Mouse (Mus musculus) retina, adult 2 months (tissue): ENCODE data around the gene Cd81.

Experiments used
- DNase-seq: peaks from one replicate; pipeline ENCODE4 v3.0.0-alpha.2; 2012; ENCODE audit warnings: low read depth, low spot score

Cd81 gene

DNA sequence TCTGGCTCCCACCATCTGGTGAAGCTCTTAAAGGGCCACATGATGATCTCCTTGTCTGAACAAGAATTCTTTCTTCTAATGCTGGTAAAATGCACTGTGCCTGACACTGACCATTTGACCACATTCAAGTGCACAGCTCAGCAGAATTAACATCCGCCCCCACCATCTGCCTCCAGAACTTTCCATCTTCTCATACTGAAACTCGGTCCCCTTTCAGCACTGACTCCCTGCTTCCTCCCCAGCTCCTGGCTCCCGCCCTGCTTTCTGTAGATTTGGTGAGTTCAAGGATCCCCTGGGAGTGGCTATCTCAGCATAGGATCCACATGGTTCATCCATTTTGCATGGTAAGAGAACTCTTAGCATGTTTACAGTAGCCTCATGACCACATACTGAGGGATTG is 31.8 kb upstream of the Cd81 start:
- no peak for DNase-seq

DNA sequence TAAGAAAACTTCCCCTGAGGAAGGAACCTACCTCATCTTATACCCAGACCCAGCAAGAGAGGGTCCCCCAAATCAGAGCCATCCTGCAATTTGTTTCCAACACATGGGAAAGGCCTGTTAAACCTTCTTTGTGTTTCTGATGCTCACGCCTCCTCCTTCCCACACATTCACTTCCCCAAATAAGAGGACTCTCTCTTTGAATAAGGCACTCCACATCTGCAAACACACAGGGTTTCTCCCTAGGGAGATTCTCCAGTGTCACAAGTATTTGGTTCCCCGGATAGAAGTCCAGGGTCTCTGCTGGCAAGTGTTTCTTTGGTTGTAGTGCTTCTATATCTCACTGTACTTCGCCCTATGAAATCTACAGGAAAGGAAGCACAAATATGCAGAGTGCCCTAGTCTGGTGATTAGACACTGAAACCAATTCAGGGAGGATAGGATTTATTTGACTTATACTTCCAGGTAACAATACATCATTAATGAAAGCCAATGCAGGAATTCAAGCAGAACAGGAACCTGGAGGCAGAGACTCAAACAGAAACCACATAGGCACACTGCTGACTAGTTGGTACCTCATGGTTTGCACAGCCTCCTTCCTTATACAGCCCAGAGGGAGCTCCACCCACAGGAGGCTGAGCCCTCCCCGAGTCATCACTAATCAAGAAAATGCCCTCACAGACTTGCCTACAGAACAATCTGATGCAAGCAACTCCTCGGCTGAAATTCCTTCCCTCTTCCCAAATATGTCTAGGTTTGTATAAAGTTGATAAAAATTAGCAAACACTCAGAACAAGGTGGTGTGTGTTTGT is 31.0 kb upstream of the Cd81 start:
- no peak for DNase-seq

DNA sequence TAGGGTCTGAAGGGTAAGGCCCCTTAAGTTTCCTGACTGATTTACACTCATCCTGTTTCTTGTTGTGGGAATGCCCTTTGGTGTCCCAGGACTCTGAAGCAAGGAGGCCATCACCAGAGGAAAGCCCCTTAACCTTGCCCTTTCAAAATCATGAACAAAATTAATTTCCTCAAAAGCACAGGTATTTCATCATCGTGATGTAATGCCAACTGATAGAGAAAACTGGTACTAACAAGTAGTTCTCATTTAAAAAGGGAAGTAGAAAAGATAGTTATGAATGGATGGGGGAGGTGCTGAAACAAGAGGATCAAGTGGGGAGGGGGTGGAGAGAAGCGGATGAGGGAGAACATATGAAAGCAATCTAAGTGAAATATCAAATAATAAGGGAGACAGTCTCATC is 29.0 kb upstream of the Cd81 start:
- no peak for DNase-seq

DNA sequence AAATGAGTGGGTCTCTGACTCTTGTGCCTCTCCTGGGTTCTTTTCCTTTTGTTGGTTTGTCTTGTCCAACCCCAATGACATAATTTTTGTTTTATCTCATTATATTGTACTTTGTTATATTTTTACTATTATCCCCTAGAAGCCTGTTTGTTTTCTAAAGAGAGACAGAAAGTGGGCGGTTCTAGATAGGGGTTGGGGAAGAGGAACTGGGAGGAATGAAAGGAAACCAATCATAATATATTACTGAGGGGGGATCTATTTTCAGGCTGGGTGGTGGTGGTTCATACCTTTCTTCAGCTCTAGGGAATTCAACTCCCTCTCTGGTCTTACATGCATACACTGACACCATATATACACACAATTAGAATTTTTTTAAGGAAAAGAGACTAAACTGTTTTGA is 28.2 kb upstream of the Cd81 start:
- DNase-seq: no peak

DNA sequence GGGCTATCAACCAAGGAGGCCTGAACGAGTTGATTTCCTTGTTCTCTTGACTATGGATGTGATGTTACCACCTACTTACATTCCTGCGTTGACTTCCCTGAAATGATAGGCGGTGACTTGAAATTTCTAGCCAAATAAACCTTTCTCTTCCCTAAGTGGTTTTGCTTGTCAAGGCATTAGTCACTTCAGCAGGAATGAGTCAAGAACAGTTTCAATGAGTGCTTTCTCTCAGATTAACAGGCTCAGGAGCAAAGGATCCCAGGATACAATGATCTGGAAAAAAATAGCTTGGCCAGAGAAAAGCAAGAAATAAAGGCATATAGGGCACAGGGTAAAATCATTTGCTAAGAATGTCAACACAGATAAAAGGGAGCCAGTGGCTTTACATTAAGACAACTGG is 27.0 kb upstream of the Cd81 start:
- DNase-seq: no peak

DNA sequence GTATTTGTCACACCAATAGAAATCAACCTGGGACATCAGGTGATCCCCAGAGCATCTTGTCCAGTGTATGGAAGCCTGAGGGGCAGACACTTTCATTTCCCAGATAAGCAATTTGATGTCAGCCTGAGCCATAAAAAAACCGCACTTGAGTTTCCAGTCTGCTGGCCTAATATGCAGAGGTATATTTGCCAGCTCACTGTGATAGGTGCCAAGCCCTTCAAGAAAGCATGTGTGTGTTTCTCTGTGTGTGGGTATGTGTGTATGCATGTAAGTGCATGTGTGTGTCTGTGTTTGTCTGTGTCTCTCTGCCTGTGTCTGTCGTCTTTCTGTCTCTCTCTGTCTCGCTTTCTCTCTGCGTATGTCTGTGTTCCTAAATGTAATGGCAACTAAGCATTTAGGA is 25.3 kb upstream of the Cd81 start:
- DNase-seq: no peak

DNA sequence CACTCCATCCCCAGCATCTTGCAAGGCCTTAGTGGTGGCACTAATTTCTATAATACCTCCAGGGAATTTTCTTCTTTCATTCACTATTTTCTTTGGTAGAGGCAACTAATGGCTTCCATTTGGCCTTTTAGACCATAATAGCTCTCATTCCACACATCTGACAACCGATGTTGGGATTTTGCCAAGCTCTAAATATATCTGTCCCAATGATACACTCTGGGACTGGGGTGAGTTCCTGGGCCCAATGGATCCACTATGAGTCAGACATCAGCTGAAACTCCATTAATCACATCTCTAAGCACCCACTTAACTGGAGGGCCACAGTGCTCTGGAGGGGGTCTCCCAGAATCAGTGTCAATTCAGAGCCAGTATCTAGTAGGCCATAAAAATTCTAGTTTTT is 20.7 kb upstream of the Cd81 start:
- no peak for DNase-seq

DNA sequence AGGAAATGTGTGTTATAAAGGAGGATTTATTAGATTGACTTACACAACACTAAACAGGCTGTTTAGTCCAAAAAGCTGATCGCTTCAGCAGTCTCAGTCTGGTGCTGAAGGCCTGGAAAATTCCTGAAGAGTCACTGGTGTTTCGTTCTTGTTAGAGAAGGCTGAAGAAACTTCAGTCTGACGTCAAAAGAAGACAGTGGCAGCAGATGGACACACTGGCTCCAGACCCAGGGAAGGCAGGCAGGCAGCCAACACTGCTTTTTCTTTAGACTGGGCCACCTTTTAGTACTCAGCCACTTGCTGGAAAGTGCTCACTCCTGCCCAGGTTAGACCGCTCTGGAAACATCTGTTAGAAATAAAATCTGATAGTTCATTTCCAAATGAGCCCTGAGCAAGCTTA is 19.0 kb upstream of the Cd81 start:
- DNase-seq: no peak

DNA sequence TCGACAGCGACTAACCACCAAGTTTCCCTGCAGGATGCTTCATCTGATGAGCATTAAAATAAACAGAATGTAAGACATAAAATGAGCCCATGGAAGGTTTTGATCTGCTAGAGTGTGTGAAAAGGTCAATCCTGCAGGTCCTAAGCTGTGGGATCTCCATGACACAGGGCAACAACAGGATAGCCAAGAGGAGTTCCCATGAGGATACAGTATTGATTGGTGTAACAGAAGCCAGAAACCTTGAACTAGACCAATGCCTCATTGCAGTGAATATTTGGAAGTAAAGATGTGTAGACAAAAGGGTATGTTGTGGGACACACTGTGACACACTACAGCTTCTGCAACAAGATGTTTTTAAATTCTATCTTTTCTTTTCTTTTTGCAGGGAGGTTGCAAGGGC is 18.4 kb upstream of the Cd81 start:
- no peak for DNase-seq

DNA sequence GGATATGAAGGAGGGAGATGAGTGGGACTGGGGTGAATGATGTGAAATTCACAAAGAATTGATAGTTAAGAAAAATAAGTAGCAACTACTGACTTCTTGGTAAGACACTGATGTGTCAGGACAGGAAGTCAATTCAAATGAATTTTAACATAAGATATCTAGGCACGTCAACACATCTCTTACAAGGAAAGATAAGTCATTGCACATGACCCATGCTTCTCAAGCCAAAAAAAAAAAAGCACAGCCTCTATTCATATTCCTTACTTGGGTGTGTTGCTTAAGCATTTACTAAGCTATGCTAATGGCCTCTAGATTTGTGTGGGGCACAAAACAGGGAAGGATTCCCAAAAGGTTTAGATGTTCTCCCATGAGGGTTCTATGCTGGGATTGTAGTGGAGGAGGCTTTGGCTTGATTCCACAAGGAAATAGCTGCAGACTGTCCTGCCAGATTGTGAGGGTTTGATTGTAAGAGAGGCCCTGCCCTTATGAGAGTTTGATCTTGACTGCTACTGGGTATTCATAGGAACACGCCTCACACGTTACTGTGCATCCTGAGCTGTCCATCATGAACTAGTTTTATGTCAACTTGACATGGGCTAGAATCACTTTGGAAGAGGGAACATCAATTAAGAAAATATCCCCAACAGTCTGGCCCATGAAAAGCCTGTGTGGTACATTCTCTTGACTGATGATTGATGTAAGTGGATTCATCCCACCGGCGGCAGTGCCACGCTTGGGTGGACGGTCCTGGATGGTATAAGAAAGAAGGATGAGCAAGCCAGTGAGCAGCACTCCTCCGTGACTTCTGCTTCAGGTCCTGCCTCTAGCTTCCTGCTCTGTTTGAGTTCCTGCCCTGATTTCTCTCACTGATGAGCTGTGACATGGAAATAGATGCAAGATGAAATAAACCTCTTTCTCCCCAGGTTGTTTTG is 17.8 kb upstream of the Cd81 start:
- no peak for DNase-seq

DNA sequence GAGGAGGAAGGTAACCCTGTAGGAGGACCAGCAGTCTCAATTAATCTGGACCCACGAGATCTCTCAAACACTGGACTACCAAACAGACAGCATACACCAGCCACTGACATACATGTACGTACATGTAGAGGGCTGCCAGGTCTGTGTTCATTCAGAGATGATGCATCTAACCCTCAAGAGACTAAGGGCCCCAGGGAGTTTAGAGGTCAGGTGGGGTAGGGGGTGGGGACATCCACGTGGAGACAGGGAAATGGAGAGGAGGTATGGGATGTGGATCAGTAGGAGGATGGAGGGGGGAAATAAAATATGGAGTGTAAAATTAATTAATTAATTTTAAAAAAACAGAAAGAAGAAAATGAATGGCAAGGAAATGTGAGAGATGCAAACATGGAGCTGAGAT is 15.8 kb upstream of the Cd81 start:
- DNase-seq: no peak

DNA sequence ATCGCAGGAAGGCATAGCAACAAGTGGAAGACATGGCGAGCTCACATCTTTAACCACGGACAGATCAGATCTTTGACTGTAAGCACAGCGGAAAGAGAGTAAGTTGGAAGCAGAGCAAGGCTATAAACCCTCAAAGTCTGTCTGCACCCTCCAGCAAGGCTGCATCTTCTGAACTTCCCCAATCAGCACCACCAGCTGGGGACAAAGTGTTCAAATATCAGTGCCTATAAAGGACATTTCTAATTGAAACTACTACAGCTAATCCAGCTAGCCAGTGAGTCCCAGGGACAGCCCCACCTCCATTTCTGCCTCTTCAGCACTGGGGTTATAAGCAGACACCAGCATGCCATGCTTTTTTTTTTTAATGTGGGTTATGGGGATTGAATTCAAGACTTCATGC is 15.2 kb upstream of the Cd81 start:
- DNase-seq: no peak

DNA sequence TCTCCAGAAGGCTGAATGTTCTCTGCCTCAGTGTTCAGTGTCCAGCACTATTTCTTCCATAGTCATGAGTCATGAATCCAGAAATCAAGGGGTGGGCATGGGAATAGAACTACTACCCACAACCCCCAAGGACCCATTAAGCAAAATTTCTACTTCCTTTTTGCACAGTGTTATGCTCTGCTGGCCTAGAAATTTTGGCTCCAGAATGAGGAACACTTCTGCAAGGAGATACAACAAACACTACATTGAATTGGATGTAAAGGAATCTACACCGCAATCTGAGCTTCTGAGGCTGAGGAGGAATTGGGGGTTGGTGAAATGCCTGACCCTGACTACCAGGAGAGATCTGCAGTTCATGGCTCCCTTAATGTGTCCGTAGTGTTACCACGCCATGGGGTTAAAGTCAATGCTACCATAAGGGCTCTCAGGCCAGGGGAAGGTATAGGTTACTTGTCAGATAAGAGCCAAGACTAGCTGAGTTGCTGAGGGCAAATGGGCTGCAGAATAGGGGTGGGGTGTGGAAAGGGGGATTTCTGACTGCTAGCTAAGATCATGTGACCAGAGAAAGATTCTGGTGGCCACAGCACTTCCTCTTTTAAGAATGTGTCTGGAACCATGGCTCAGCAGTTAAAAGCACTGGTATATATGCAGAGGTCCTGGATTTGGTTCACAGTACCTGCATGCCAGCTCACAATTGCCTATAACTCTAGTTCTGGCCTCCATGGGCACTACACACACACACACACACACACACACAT is 14.2 kb upstream of the Cd81 start:
- no peak for DNase-seq

DNA sequence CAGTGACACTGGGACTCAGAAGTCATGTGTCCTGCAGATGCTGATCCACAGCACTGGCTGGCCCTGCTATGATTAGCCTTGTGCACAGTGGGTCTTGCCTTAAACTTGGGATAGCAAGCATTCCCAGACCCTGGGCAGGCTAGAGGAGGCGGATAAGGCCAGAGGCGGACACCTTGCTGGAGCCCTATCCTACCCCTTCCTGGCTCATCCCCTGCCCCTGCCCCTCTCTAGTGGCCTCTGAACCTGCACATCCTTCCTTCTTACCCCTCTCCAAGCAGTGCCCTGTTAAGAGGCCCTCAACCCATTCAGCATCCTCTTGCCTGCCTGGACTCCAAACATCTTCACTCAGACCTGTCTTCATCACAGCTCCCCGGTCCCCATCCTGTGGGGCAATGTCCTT is 12.0 kb upstream of the Cd81 start:
- no peak for DNase-seq

DNA sequence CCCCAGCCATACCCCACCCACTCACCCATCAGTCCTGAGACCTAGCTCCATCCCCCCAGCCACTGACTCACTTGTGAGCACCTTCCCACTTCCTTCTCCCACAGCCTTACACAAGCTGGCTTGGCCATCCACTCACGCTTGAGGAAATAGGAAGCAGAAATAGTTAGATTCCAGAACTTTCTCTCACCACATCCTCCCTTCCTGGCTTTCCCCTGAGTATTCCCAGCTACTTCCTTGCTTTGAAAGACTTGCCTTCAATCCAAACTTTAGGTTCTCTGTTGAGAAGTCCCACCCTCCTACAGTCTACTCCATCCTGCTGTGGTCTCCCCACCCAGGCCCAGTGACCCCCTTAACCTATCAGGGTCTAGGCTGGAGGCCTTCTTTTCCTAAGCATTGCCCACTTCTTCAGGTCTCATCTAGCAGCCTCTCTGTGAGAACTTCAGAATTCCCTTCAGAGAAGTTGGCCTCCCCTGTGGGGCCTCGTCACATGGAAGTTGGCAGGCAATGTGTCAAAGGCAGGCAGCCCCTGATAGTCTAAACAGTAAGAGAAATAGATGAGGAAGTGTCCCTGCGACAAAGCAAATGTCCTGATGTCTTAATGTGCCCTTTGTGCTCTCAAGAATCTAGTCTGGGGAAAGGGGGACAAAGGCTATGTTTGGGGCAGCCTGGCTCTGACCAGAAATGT is 11.3 kb upstream of the Cd81 start:
- DNase-seq: no peak

DNA sequence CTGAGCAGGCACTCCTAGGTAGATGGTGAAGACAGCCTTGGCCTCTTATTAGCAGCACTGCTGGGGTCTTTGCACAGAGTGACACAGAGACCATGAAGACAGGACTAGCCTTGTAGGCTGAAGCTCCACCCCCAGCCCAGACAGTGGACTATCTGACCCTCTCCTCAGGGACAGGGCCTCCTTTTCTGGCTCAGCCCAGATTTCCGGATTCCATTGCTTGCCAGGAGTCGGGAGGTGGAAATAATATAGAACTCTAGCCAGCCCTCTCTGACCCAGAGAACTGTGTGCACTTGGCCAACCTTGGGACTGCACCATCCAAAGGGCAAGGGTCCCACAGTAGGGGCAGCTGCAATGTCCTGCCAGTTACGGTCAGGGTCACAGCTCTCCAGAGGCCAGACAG is 10.4 kb upstream of the Cd81 start:
- no peak for DNase-seq

DNA sequence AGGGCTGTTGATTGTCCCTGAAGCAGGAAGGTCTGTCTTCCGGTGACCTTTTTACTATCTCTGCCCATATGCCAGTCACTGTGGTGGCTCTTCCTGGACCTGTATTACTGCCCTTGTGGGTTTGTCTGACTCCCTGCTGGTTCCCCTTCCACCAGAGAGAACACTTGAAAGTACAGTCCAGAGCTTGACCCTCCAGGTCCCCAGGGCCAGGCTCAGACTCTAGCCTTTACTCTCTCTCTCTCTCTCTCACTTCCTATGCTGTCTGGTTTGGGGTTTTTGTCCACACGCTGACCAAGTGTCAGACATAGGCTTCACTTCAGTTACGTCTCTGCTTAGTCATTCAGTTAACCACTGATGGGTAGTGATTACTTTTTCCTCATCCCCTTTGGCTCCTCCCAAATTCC is 9.6 kb upstream of the Cd81 start:
- no peak for DNase-seq

DNA sequence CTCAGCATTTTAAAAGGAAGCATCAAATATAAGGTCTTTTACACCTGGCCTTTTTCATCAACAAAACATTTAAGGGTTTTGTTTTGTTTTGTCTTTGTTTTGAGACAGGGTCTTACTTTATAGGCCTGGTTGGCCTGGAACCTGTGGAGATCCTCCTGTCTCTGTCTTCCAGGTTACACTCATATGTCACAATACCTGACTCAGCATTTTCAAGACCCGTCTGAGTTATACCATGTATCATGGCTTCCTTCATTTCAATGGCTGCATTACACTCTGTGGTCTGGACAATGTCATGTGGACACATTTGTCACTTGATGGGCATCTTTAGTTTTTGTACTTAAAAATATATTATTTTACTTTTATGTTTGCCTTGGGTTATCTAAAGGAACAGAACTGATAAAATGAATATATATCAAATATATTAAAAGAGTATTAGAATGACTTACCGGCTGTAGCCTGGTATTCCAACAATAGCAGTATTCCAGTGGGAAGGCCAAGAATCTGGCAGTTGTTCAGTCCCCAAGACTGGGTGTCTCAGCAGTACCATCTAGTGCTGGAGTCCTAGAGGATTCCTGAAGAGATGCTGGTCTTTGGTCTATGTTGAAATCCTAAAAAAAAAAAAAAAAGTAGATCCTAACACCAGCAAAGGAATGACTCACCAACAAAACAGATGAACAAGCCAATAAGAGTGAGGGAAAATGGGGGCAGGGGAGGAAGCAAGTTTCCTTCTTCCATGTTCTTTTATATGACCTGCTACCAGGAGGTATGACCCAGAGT is 8.3 kb upstream of the Cd81 start:
- no peak for DNase-seq

DNA sequence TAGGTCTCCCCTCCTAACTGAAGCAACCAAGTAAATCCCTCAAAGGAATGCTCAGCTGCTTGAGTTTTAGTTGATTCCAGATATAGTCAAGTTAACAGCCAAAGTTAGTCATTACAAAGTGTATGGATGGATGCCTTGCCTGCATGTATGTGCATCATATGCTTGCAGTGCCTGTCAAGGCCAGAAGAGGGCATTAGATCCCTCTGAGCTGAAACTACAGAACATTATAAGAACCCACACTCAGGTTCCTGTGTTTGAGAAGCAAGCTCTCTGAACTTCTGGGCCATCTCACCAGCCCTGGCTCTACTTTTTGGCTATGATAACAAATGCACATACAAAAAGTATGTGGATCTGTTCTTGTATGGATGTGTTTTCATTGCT is 7.7 kb upstream of the Cd81 start:
- DNase-seq: no peak

DNA sequence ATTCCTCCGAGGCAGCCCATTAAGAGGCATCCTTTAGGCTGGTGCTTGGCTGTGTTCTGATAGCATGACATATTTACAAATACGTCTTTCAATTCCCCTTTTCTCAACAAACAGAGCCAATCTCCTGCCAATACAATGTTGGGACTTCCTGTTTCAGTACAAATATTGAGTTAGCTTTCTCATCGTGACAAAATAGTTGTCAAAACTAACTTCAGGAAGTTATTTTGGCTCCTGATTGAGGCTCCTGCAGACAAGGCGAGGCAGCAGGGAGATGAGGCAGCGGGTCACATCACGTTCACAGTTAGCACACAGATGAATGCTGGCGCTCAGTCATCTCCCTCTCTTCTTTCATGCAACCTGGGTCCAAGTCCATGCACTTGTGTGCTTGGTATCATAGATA is 6.2 kb upstream of the Cd81 start:
- DNase-seq: no peak

DNA sequence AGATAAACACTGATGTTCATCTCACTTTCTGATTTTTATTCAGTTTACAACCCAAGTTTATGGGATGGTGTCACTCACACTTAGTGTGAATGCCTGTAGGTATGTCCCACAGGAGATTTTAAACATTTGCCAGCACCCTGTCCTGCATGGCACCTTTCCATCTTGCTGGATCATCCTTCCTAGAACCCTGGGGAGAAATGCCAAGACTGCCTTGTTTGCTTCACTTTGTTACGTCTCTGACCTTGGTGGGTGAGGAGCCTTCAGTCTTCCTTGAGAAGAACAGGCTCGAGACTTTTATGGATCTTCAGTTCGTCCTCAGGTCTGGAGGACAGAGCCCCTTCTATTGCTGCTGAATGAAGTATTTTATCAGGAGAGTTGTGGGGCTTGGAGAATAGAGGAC is 3.2 kb upstream of the Cd81 start:
- no peak for DNase-seq
